Mouse (Mus musculus): ENCODE results near the gene Pde4d. TPM values are rescaled to one million over a fixed set of nuclear protein-coding genes. Genes with fewer than 3 reads are reported as not detected.

The Pde4d gene
- polyA plus RNA-seq, 1 experiment from 2014 or later: 20.5 TPM

DNA sequence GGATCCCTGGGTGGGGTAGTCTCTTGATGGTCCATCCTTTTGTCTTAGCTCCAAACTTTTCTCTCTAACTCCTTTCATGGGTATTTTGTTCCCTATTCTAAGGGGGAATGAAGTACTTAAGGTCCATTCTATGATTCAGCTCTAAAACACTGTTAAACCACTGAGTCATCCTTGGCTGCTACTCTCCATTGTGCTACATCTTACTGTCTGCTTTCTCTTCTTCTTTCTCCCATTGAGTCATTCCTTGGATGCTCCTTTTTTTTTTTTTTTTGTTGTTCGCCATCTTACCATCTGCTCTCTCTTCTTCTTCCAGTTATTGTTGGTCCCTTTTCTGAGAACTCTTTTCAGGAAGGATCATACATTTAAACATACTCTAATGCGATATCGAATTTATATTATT is 30.7 kb downstream of the Pde4d start:
- Histone ChIP-seq H3K27ac (ENCODE audit: low read length) (no peak overlapping the region), H3K9me3 (ENCODE audit: control insufficient read depth, low read length) (no peaks in the 10 kb centered on the region), H3K4me3 (replicated peaks; ENCODE audit: low read length) (no peak overlapping the region), H3K36me3 (ENCODE audit: control insufficient read depth, insufficient read depth) (no peaks in the 10 kb centered on the region), H3K27me3 (replicated peaks; ENCODE audit: control insufficient read depth, insufficient read depth, low read length) (no peaks in the 10 kb centered on the region), H3K4me2 (ENCODE audit: low read length) (no peak overlapping the region), H3K9ac (replicated peaks; ENCODE audit: low read depth, low read length) (no peak overlapping the region), H3K4me1 (replicated peaks; ENCODE audit: control insufficient read depth, insufficient read depth, low read length) (no peaks in the 10 kb centered on the region)
- 95% methylated on average over 3 of the region's 3 CpGs for WGBS
- no peak for ATAC-seq

DNA sequence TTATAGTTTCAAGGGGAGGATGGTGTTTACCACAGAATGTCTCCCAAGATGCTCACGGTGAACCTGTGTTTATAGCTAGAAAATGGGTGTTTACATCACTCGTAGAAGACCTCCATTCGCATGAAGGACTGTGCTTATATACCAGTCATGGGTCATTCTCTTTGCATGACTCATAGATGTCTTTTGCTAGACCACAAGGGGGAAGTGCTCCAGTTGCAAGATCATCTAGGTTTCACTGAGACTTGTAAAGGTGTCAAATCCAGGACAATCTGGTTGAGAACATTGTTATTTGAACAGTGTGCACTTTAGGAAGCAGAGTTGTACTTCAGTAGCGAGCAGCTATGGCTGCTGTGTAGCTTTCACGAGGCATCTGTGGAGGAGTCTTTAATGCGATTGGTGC is 35.3 kb downstream of the Pde4d start:
- H3K9ac ChIP-seq (replicated peaks; ENCODE audit: low read depth, low read length): no peak overlapping the region
- H3K4me1 ChIP-seq (replicated peaks; ENCODE audit: control insufficient read depth, insufficient read depth, low read length): no peaks in the 10 kb centered on the region
- no peaks in the 10 kb centered on the region for H3K36me3 ChIP-seq (ENCODE audit: control insufficient read depth, insufficient read depth)
- 94% methylated on average over 6 of the region's 6 CpGs for WGBS
- H3K4me3 ChIP-seq (replicated peaks; ENCODE audit: low read length): no peak overlapping the region
- H3K4me2 ChIP-seq (ENCODE audit: low read length): no peak overlapping the region
- H3K27me3 ChIP-seq (replicated peaks; ENCODE audit: control insufficient read depth, insufficient read depth, low read length): no peaks in the 10 kb centered on the region
- no peak for ATAC-seq
- no peak overlapping the region for H3K27ac ChIP-seq (ENCODE audit: low read length)
- no peaks in the 10 kb centered on the region for H3K9me3 ChIP-seq (ENCODE audit: control insufficient read depth, low read length)

DNA sequence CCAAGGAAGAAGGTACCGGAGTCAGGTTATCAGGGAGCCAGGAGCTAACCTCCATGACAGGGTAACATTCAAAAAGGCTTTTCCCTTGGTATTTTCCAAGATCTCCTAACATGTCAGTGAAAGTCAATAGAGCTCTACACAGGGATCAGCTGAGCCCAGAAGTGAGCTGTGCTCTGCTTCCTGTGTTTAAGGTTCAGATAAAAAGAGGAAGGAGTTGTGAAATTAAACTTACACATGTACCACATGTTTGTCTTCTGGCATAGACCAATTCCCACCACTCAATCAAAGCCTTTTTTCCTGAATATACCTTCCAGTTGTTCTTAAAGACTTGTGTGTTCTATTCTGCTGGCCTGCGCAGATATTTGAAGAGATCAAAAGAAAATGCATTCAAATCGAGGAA is 37.3 kb downstream of the Pde4d start:
- Histone ChIP-seq H3K9ac (replicated peaks; ENCODE audit: low read depth, low read length) (no peak overlapping the region), H3K4me3 (replicated peaks; ENCODE audit: low read length) (no peak overlapping the region), H3K4me1 (replicated peaks; ENCODE audit: control insufficient read depth, insufficient read depth, low read length) (no peaks in the 10 kb centered on the region), H3K27me3 (replicated peaks; ENCODE audit: control insufficient read depth, insufficient read depth, low read length) (no peaks in the 10 kb centered on the region), H3K27ac (ENCODE audit: low read length) (no peak overlapping the region), H3K9me3 (ENCODE audit: control insufficient read depth, low read length) (no peaks in the 10 kb centered on the region), H3K36me3 (ENCODE audit: control insufficient read depth, insufficient read depth) (no peaks in the 10 kb centered on the region), H3K4me2 (ENCODE audit: low read length) (no peak overlapping the region)
- ATAC-seq: no peak
- WGBS: 93% methylated on average over 3 of the region's 3 CpGs

DNA sequence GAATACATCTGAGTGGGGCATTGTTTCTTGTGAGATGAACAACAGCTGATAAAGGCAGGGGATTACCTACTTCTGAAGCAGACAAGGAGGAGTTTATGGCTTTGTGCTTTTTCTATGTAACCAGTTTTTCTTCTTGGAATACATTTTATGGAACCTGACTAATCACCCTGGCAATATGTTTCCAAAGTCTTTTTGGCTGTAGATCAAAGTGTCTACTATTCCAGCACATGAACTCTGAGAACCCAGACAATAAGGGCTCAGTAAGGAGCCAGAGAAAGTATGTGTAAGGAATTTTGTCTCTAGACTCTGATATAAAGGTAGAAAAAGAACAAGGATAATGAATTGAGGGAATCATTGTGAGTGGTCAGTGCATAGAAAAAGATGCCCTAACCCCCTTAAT is 40.1 kb downstream of the Pde4d start:
- no peak overlapping the region for H3K9ac ChIP-seq (replicated peaks; ENCODE audit: low read depth, low read length)
- no peak for ATAC-seq
- H3K4me2 ChIP-seq (ENCODE audit: low read length): no peak overlapping the region
- no peaks in the 10 kb centered on the region for H3K4me1 ChIP-seq (replicated peaks; ENCODE audit: control insufficient read depth, insufficient read depth, low read length)
- H3K27ac ChIP-seq (ENCODE audit: low read length): no peak overlapping the region
- no peaks in the 10 kb centered on the region for H3K36me3 ChIP-seq (ENCODE audit: control insufficient read depth, insufficient read depth)
- H3K27me3 ChIP-seq (replicated peaks; ENCODE audit: control insufficient read depth, insufficient read depth, low read length): no peaks in the 10 kb centered on the region
- H3K9me3 ChIP-seq (ENCODE audit: control insufficient read depth, low read length): no peaks in the 10 kb centered on the region
- H3K4me3 ChIP-seq (replicated peaks; ENCODE audit: low read length): no peak overlapping the region

DNA sequence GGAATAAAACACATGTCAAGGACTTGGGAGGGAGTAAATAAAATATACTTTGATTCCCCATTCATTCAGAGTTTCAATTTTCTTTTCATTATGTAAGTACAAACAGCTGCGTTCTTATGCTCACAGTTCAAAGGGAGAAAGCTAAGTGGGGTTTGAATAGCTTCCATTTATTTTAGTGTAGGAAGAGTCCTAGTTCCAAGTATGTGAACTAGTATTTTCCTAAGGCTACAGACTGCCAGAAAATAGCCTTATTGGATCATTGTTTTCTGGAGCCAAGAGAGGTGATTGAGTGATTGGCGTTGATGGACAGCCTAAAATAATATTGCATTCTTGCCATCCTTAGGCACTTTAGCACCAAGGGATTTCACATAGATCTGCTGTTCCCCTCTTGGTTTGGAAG is 41.1 kb downstream of the Pde4d start:
- H3K9me3 ChIP-seq (ENCODE audit: control insufficient read depth, low read length): no peaks in the 10 kb centered on the region
- no peak overlapping the region for H3K27ac ChIP-seq (ENCODE audit: low read length)
- H3K27me3 ChIP-seq (replicated peaks; ENCODE audit: control insufficient read depth, insufficient read depth, low read length): no peaks in the 10 kb centered on the region
- H3K4me3 ChIP-seq (replicated peaks; ENCODE audit: low read length): no peak overlapping the region
- no peak overlapping the region for H3K9ac ChIP-seq (replicated peaks; ENCODE audit: low read depth, low read length)
- ATAC-seq: no peak
- WGBS: 66% methylated on average over 2 of the region's 2 CpGs
- no peaks in the 10 kb centered on the region for H3K4me1 ChIP-seq (replicated peaks; ENCODE audit: control insufficient read depth, insufficient read depth, low read length)
- no peak overlapping the region for H3K4me2 ChIP-seq (ENCODE audit: low read length)
- H3K36me3 ChIP-seq (ENCODE audit: control insufficient read depth, insufficient read depth): no peaks in the 10 kb centered on the region

DNA sequence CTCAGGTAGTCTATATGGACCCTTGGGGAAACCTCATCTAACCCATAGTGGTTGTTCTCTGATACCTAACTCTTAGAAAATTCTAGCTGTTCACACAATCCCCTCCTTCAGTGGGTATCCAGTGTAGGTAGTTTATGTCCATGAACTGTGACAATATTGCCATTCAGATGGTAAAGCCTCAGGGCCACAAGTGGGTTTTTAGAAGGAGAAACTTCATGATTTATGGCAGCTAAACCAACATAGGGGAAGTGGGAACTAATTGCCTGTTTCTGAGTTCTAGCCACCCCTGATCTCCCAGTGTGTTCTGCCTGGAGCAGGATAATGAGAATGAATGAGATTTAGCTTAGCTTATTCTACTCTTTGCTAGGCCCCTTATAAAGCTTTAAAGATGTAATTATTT is 43.1 kb downstream of the Pde4d start:
- Histone ChIP-seq H3K36me3 (ENCODE audit: control insufficient read depth, insufficient read depth) (no peaks in the 10 kb centered on the region), H3K27me3 (replicated peaks; ENCODE audit: control insufficient read depth, insufficient read depth, low read length) (no peaks in the 10 kb centered on the region), H3K4me1 (replicated peaks; ENCODE audit: control insufficient read depth, insufficient read depth, low read length) (no peaks in the 10 kb centered on the region), H3K27ac (ENCODE audit: low read length) (no peak overlapping the region), H3K9me3 (ENCODE audit: control insufficient read depth, low read length) (no peaks in the 10 kb centered on the region), H3K4me3 (replicated peaks; ENCODE audit: low read length) (no peak overlapping the region), H3K4me2 (ENCODE audit: low read length) (no peak overlapping the region), H3K9ac (replicated peaks; ENCODE audit: low read depth, low read length) (no peak overlapping the region)
- ATAC-seq: no peak

DNA sequence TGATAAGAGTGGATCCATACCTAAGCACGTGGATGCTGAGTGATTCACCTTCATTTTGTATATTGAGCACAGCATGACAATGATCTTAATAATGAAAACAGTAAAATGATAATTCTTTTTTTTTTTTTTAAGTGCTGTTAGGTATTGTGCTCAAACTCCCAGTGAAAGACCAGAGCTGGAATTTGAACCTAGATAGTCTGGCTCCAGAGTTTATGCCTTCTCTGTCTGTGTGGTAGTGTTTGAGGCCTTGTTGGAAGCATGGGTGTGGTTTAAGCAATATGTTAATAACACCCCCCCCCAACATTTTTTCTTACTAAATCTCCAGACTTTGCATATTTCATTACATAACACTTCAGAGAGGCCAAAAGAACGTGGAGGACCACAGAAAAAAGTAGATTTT is 44.6 kb downstream of the Pde4d start:
- no peaks in the 10 kb centered on the region for H3K9me3 ChIP-seq (ENCODE audit: control insufficient read depth, low read length)
- H3K4me2 ChIP-seq (ENCODE audit: low read length): no peak overlapping the region
- no peaks in the 10 kb centered on the region for H3K27me3 ChIP-seq (replicated peaks; ENCODE audit: control insufficient read depth, insufficient read depth, low read length)
- H3K36me3 ChIP-seq (ENCODE audit: control insufficient read depth, insufficient read depth): no peaks in the 10 kb centered on the region
- no peak overlapping the region for H3K9ac ChIP-seq (replicated peaks; ENCODE audit: low read depth, low read length)
- H3K4me3 ChIP-seq (replicated peaks; ENCODE audit: low read length): no peak overlapping the region
- H3K27ac ChIP-seq (ENCODE audit: low read length): no peak overlapping the region
- no peaks in the 10 kb centered on the region for H3K4me1 ChIP-seq (replicated peaks; ENCODE audit: control insufficient read depth, insufficient read depth, low read length)
- WGBS: 71% methylated on average over 2 of the region's 2 CpGs
- ATAC-seq: no peak

DNA sequence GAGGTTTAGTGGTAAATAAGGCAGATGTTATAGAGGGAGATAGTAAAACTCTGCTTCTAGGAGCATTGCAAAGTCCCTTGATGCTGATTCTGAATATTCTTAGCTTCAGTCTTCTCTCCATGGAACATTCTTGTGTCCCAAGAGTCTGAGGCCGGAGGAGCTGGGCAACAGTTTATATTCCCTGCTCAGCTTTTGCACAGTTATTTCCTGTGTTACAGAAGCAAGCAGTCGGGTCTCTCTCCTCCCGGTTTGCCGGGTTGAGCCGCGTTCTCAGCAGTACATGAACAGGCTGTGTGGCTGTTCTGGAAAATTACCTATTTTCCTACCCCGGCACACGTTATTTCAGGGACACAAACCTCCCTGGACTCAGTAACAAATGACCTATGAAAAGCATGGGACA is 48.0 kb downstream of the Pde4d start:
- H3K9me3 ChIP-seq (ENCODE audit: control insufficient read depth, low read length): no peaks in the 10 kb centered on the region

DNA sequence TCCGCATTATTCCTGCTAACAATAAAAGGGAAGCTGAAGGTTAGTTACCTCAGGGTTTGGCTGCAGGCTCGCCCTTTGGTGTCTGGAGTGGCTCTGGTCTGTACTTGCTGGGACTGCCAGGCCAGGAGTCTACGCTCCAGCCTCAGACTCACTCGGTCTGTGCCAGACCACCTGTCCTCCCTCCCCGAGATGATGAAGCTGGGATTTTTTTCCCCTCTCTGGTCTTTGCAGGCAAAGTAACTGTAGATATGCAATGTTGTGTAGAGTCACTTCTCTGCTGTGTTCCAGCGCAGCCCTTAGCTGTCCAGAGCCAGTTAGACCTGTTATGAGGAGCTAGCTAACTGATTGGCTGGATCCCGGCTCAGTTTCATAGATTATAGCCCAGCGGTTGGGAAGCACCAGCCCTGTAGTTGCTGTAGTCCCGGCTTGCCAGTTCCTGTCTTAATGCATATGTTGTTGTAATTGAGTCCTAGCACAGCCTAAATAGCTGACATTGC is 48.5 kb downstream of the Pde4d start:
- ATAC-seq: no peak
- H3K4me2 ChIP-seq (ENCODE audit: low read length): no peak overlapping the region
- H3K4me3 ChIP-seq (replicated peaks; ENCODE audit: low read length): no peak overlapping the region
- 71% methylated on average over 9 of the region's 9 CpGs for WGBS
- H3K9ac ChIP-seq (replicated peaks; ENCODE audit: low read depth, low read length): no peak overlapping the region
- H3K36me3 ChIP-seq (ENCODE audit: control insufficient read depth, insufficient read depth): no peaks in the 10 kb centered on the region
- no peaks in the 10 kb centered on the region for H3K9me3 ChIP-seq (ENCODE audit: control insufficient read depth, low read length)
- no peaks in the 10 kb centered on the region for H3K4me1 ChIP-seq (replicated peaks; ENCODE audit: control insufficient read depth, insufficient read depth, low read length)
- H3K27me3 ChIP-seq (replicated peaks; ENCODE audit: control insufficient read depth, insufficient read depth, low read length): no peaks in the 10 kb centered on the region
- H3K27ac ChIP-seq (ENCODE audit: low read length): no peak overlapping the region

More for the DNA sequence above, 48.0 kb downstream of the Pde4d start:
- no peak overlapping the region for H3K9ac ChIP-seq (replicated peaks; ENCODE audit: low read depth, low read length)
- no peak overlapping the region for H3K4me3 ChIP-seq (replicated peaks; ENCODE audit: low read length)
- no peak overlapping the region for H3K4me2 ChIP-seq (ENCODE audit: low read length)
- 83% methylated on average over 8 of the region's 8 CpGs for WGBS
- H3K4me1 ChIP-seq (replicated peaks; ENCODE audit: control insufficient read depth, insufficient read depth, low read length): no peaks in the 10 kb centered on the region
- no peaks in the 10 kb centered on the region for H3K27me3 ChIP-seq (replicated peaks; ENCODE audit: control insufficient read depth, insufficient read depth, low read length)
- H3K27ac ChIP-seq (ENCODE audit: low read length): no peak overlapping the region
- H3K36me3 ChIP-seq (ENCODE audit: control insufficient read depth, insufficient read depth): no peaks in the 10 kb centered on the region
- ATAC-seq: no peak

DNA sequence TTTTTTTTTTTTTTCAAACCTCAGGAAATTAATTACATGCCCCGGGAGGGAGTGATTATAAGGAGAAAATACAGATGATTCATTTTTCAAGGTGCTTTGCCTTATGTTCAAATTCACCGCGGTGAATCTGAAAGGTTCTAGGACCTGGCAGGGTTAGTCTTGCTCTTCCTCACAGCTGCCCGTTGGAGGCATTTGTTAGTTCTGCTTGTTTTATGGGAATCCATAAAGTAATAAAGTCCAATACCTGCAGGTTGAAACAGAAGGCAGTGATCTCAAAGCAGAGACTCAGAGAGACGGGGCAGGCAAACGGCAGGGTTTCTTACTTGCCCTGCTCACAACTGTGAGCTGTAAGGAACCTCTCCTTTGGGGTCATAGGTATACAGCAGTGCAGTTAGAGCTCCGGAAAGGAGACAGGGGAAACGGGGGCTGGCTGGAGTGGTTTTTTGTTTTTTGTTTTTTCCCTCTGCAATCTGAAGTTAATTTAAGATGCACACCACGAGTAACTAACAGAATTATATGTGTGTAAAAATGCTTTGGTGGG is 49.1 kb downstream of the Pde4d start:
- Histone ChIP-seq H3K36me3 (ENCODE audit: control insufficient read depth, insufficient read depth) (no peaks in the 10 kb centered on the region), H3K27me3 (replicated peaks; ENCODE audit: control insufficient read depth, insufficient read depth, low read length) (no peaks in the 10 kb centered on the region), H3K4me2 (ENCODE audit: low read length) (no peak overlapping the region), H3K9ac (replicated peaks; ENCODE audit: low read depth, low read length) (no peak overlapping the region), H3K4me1 (replicated peaks; ENCODE audit: control insufficient read depth, insufficient read depth, low read length) (no peaks in the 10 kb centered on the region), H3K4me3 (replicated peaks; ENCODE audit: low read length) (no peak overlapping the region), H3K9me3 (ENCODE audit: control insufficient read depth, low read length) (no peaks in the 10 kb centered on the region), H3K27ac (ENCODE audit: low read length) (no peak overlapping the region)
- WGBS: 75% methylated on average over 9 of the region's 9 CpGs
- ATAC-seq: no peak

Measured in forebrain, embryonic 16.5 days (tissue).